Mouse (Mus musculus) heart, adult 8-10 months (tissue): Measurements from ENCODE around the gene Magix. TPM values are rescaled to one million over a fixed set of nuclear protein-coding genes. Genes with fewer than 3 reads are reported as not detected.

Experiments used
- DNase-seq: peaks from one replicate; pipeline ENCODE4 v3.0.0; 2022; ENCODE audit warnings: low spot score
- total RNA-seq, 4 experiments: library from RNA; stranded (reverse); gene quantifications; 2 replicates each; pipeline ENCODE4 v1.2.4; 2022

The Magix gene
- total RNA-seq, 4 experiments from 2014 or later: 26.1 to 30.3 (median 28.8) TPM

- DNase-seq: no peak
Observed at GRCm38 (mm10) chrX:7632560-7632959, 48.5 kb downstream of the Magix start.

Other genes starting within 250 kb of the Magix start
- not detected for gene Foxp3, start 107.6 kb downstream of the Magix start, total RNA-seq
- 1 to 10 TPM; 3.5 to 5.7 (median 4.6) TPM for gene Ppp1r3f, start 107.0 kb downstream of the Magix start, total RNA-seq
- gene Ccdc22, start 75.7 kb downstream of the Magix start, total RNA-seq: 10 to 100 TPM in 3 of 4 experiments, 1 to 10 TPM in 1; 8.5 to 11.9 (median 11.1) TPM
- gene Cacna1f, start 74.2 kb downstream of the Magix start, total RNA-seq: not detected
- 1 to 10 TPM; 2.9 to 5.4 (median 3.8) TPM for gene Syp, start 42.8 kb downstream of the Magix start, total RNA-seq
- 10 to 100 TPM; 18.8 to 22.2 (median 19.5) TPM for gene Prickle3, start 24.0 kb downstream of the Magix start, total RNA-seq
- gene Plp2, start 9.9 kb downstream of the Magix start, total RNA-seq: 10 to 100 TPM; 39.8 to 56.9 (median 51.1) TPM
- gene Gpkow, start 15.9 kb upstream of the Magix start, total RNA-seq: 10 to 100 TPM; 18.3 to 21.9 (median 21.3) TPM
- gene Wdr45, start 33.1 kb upstream of the Magix start, total RNA-seq: 10 to 100 TPM; 34.4 to 60.5 (median 46.7) TPM
- not detected for gene Gm45208, start 41.0 kb upstream of the Magix start, total RNA-seq
- gene Praf2, start 47.2 kb upstream of the Magix start, total RNA-seq: 1 to 10 TPM; 4.3 to 6.7 (median 5.7) TPM
- gene Ccdc120, start 69.7 kb upstream of the Magix start, total RNA-seq: 1 to 10 TPM in 1 of 4 experiments, under 1 TPM in 3; 0.37 to 1.0 (median 0.73) TPM
- 10 to 100 TPM; 11.9 to 16.9 (median 14.8) TPM for gene Tfe3, start 81.3 kb upstream of the Magix start, total RNA-seq
- gene Gripap1, start 108.5 kb upstream of the Magix start, total RNA-seq: 10 to 100 TPM; 23.1 to 26.1 (median 24.7) TPM
- gene Kcnd1, start 141.0 kb upstream of the Magix start, total RNA-seq: under 1 TPM; 0.23 to 0.30 (median 0.27) TPM
- gene Otud5, start 160.1 kb upstream of the Magix start, total RNA-seq: 10 to 100 TPM; 20.0 to 24.9 (median 21.5) TPM
- 1 to 10 TPM; 2.4 to 6.1 (median 3.7) TPM for gene Pim2, start 197.0 kb upstream of the Magix start, total RNA-seq
- 10 to 100 TPM in 3 of 4 experiments, 1 to 10 TPM in 1; 8.9 to 18.3 (median 13.5) TPM for gene Slc35a2, start 202.8 kb upstream of the Magix start, total RNA-seq
- gene Pqbp1, start 218.0 kb upstream of the Magix start, total RNA-seq: 10 to 100 TPM; 20.0 to 24.0 (median 20.9) TPM
- gene Timm17b, start 218.1 kb upstream of the Magix start, total RNA-seq: 10 to 100 TPM; 44.7 to 50.5 (median 46.7) TPM
- gene Gm10491, start 226.6 kb upstream of the Magix start, total RNA-seq: not detected
- gene Gm10490, start 228.3 kb upstream of the Magix start, total RNA-seq: not detected
- under 1 TPM; 0.11 to 0.20 (median 0.16) TPM for gene Pcsk1n, start 238.6 kb upstream of the Magix start, total RNA-seq
- gene Eras, start 247.4 kb upstream of the Magix start, total RNA-seq: not detected